Comparison of ENCODE assay signal across 8 mouse cellular contexts in the genomic region with DNA sequence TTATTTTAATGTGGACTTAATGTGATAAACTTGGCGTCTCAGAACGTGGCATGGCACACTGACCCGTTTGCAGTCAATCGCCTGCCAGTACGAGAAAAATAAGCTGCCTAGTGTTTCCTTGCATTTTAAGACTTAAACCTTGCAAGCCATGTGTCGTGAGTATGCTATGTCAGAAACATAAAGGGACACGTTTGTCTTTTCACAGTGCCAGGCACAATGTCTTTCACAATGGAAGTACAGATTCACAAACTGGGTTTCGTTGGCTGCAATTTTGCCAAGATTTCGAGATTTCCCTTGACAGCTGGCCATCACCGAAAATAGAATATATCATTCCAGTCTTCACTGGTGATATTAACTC. TPM values are rescaled to one million over a fixed set of nuclear protein-coding genes. Genes with fewer than 3 reads are reported as not detected.
DNase-seq lines count a peak whose midpoint lies in the region; ATAC-seq and TF ChIP-seq lines count a peak whose summit lies in the region.

No protein-coding gene starts in this region.

- H3K27me3 ChIP-seq in kidney, embryonic 15.5 days, result no peaks in the 10 kb centered on the region
- no peaks in the 10 kb centered on the region for H3K27me3 ChIP-seq in hindbrain, embryonic 12.5 days
- H3K27me3 ChIP-seq in midbrain, embryonic 13.5 days, result no peaks in the 10 kb centered on the region

- ATAC-seq in kidney, embryonic 15.5 days (replicated peaks; ENCODE audit: low FRiP score), result no peak
- no peak for ATAC-seq in hindbrain, embryonic 12.5 days (ENCODE audit: low FRiP score)
- no peak for ATAC-seq in midbrain, embryonic 13.5 days
- no peak for ATAC-seq in erythroid progenitor cell, adult 5-6 weeks (replicated peaks; ENCODE audit: low FRiP score, poor library complexity, severe bottlenecking)
- ATAC-seq in CD4-positive, CD25-positive, alpha-beta regulatory T cell, adult 4 months, result no peak

- WGBS in kidney, embryonic 15.5 days, result 21% methylated on average over 10 of the region's 10 CpGs
- WGBS in bone marrow, adult 2 months, result 6% methylated on average over 10 of the region's 10 CpGs
- 23% methylated on average over 10 of the region's 10 CpGs for WGBS in hindbrain, embryonic 12.5 days
- 24% methylated on average over 10 of the region's 10 CpGs for WGBS in midbrain, embryonic 13.5 days

- TF ChIP-seq POLR2A in bone marrow, adult 2 months (IDR thresholded peaks at IDR 0.05; ENCODE audit: borderline replicate concordance, control insufficient read depth, low read depth, low read length), result no peak

- H3K4me3 ChIP-seq in kidney, embryonic 15.5 days (replicated peaks), result peak overlapping the region; percentile 81
- peak overlapping the region; percentile 87 for H3K4me3 ChIP-seq in bone marrow, adult 2 months (replicated peaks; ENCODE audit: control insufficient read depth, low read depth, low read length)
- peak overlapping the region; percentile 90 for H3K4me3 ChIP-seq in hindbrain, embryonic 12.5 days
- H3K4me3 ChIP-seq in midbrain, embryonic 13.5 days (replicated peaks), result peak overlapping the region; percentile 75

- peak overlapping the region; percentile 90 for H3K9ac ChIP-seq in kidney, embryonic 15.5 days
- H3K9ac ChIP-seq in hindbrain, embryonic 12.5 days, result peak overlapping the region; percentile 91
- H3K9ac ChIP-seq in midbrain, embryonic 13.5 days (replicated peaks), result peak overlapping the region; percentile 86

- DNase-seq in kidney, adult 11 months, result no peak
- no peak for DNase-seq in adrenal gland, postnatal 10 days

- TF ChIP-seq CTCF in bone marrow, adult 2 months (IDR thresholded peaks at IDR 0.05; ENCODE audit: control insufficient read depth, insufficient read depth, low read length), result no peak

- H3K4me2 ChIP-seq in kidney, embryonic 15.5 days, result peak overlapping the region; percentile 68
- peak overlapping the region; percentile 73 for H3K4me2 ChIP-seq in hindbrain, embryonic 12.5 days (replicated peaks)
- peak overlapping the region; percentile 66 for H3K4me2 ChIP-seq in midbrain, embryonic 13.5 days (replicated peaks)

- H3K9me3 ChIP-seq in kidney, embryonic 15.5 days (replicated peaks), result no peaks in the 10 kb centered on the region
- H3K9me3 ChIP-seq in hindbrain, embryonic 12.5 days (replicated peaks), result no peaks in the 10 kb centered on the region
- H3K9me3 ChIP-seq in midbrain, embryonic 13.5 days, result no peaks in the 10 kb centered on the region

- H3K4me1 ChIP-seq in kidney, embryonic 15.5 days, result peaks cover 28% of the 10 kb centered on the region
- H3K4me1 ChIP-seq in bone marrow, adult 2 months (ENCODE audit: control insufficient read depth, insufficient read depth, low read length), result peaks cover 2% of the 10 kb centered on the region; the same call in 1 of the 2 replicates
- peaks cover 23% of the 10 kb centered on the region for H3K4me1 ChIP-seq in hindbrain, embryonic 12.5 days
- H3K4me1 ChIP-seq in midbrain, embryonic 13.5 days (replicated peaks), result peaks cover 23% of the 10 kb centered on the region

- H3K27ac ChIP-seq in kidney, embryonic 15.5 days, result peak overlapping the region; percentile 95
- H3K27ac ChIP-seq in bone marrow, adult 2 months (ENCODE audit: control insufficient read depth, insufficient read depth, low read depth, low read length, poor library complexity), result peak overlapping the region; percentile 94; the same call in 1 of the 2 replicates
- peak overlapping the region; percentile 92 for H3K27ac ChIP-seq in hindbrain, embryonic 12.5 days
- peak overlapping the region; percentile 85 for H3K27ac ChIP-seq in midbrain, embryonic 13.5 days

- no peaks in the 10 kb centered on the region for H3K36me3 ChIP-seq in kidney, embryonic 15.5 days
- no peaks in the 10 kb centered on the region for H3K36me3 ChIP-seq in hindbrain, embryonic 12.5 days
- no peaks in the 10 kb centered on the region for H3K36me3 ChIP-seq in midbrain, embryonic 13.5 days

RNA-seq across cellular contexts. Expression of gene BC004004, which starts 0.7 kb away (rescaled TPM):
- polyA plus RNA-seq in kidney, embryonic 15.5 days (2015; fragmentation: Nextera tagmentation; extraction: Ambion mirVana), result 67.6 and 73.2 TPM in 2 replicates
- 35.1 and 81.6 TPM in 2 replicates for polyA plus RNA-seq in bone marrow, adult 2 months (2011; ENCODE audit: insufficient read depth, insufficient read length, low replicate concordance, missing spikeins)
- polyA plus RNA-seq in hindbrain, embryonic 12.5 days (2016; fragmentation: Nextera tagmentation; extraction: Ambion mirVana), result 72.5 and 76.9 TPM in 2 replicates
- polyA plus RNA-seq in midbrain, embryonic 13.5 days (2015; fragmentation: Nextera tagmentation; extraction: Ambion mirVana), result 99.1 and 105 TPM in 2 replicates
- total RNA-seq in adrenal gland, postnatal 10 days (2021), result 100 to 1,000 TPM; 158 to 160 TPM
- 24.7 and 32.8 TPM in 2 replicates for total RNA-seq in erythroid progenitor cell, adult 5-6 weeks (2015; ENCODE audit: low replicate concordance)
- 29.2 and 38.0 TPM in 2 replicates for total RNA-seq in erythroid progenitor cell, adult 5-6 weeks (2017; ENCODE audit: low replicate concordance)
- polyA plus RNA-seq in CD4-positive, CD25-positive, alpha-beta regulatory T cell, adult 4 months (2017; shearing (Covaris generic)), result 100 to 1,000 TPM in 1 of 2 experiments, 10 to 100 TPM in 1; 98.0 to 123 TPM

RNA-seq across cellular contexts. Expression of gene Ppil1, which starts 5.3 kb away (rescaled TPM):
- polyA plus RNA-seq in kidney, embryonic 15.5 days (2015; fragmentation: Nextera tagmentation; extraction: Ambion mirVana), result 171 and 182 TPM in 2 replicates
- polyA plus RNA-seq in bone marrow, adult 2 months (2011; ENCODE audit: insufficient read depth, insufficient read length, low replicate concordance, missing spikeins), result 36.2 and 51.6 TPM in 2 replicates
- 102 and 105 TPM in 2 replicates for polyA plus RNA-seq in hindbrain, embryonic 12.5 days (2016; fragmentation: Nextera tagmentation; extraction: Ambion mirVana)
- 120 and 128 TPM in 2 replicates for polyA plus RNA-seq in midbrain, embryonic 13.5 days (2015; fragmentation: Nextera tagmentation; extraction: Ambion mirVana)
- total RNA-seq in adrenal gland, postnatal 10 days (2021), result 10 to 100 TPM; 24.6 to 27.9 TPM
- 43.6 TPM in 2 replicates for total RNA-seq in erythroid progenitor cell, adult 5-6 weeks (2015; ENCODE audit: low replicate concordance)
- total RNA-seq in erythroid progenitor cell, adult 5-6 weeks (2017; ENCODE audit: low replicate concordance), result 13.3 and 27.9 TPM in 2 replicates
- polyA plus RNA-seq in CD4-positive, CD25-positive, alpha-beta regulatory T cell, adult 4 months (2017; shearing (Covaris generic)), result 100 to 1,000 TPM in 1 of 2 experiments, 10 to 100 TPM in 1; 72.7 to 101 TPM

RNA-seq across cellular contexts. Expression of gene Cpne5, which starts 31.4 kb away (rescaled TPM):
- 7.8 and 9.4 TPM in 2 replicates for polyA plus RNA-seq in kidney, embryonic 15.5 days (2015; fragmentation: Nextera tagmentation; extraction: Ambion mirVana)
- polyA plus RNA-seq in bone marrow, adult 2 months (2011; ENCODE audit: insufficient read depth, insufficient read length, low replicate concordance, missing spikeins), result 0.50 and 0.92 TPM in 2 replicates
- polyA plus RNA-seq in hindbrain, embryonic 12.5 days (2016; fragmentation: Nextera tagmentation; extraction: Ambion mirVana), result 6.0 and 6.1 TPM in 2 replicates
- polyA plus RNA-seq in midbrain, embryonic 13.5 days (2015; fragmentation: Nextera tagmentation; extraction: Ambion mirVana), result 20.5 and 22.0 TPM in 2 replicates
- 1 to 10 TPM; 1.0 to 1.6 TPM for total RNA-seq in adrenal gland, postnatal 10 days (2021)
- not detected in 2 replicates for total RNA-seq in erythroid progenitor cell, adult 5-6 weeks (2015; ENCODE audit: low replicate concordance)
- total RNA-seq in erythroid progenitor cell, adult 5-6 weeks (2017; ENCODE audit: low replicate concordance), result 0.13 TPM in 1 of 2 replicates, not detected in the other
- polyA plus RNA-seq in CD4-positive, CD25-positive, alpha-beta regulatory T cell, adult 4 months (2017; shearing (Covaris generic)), result 1 to 10 TPM; 2.2 to 2.3 TPM

RNA-seq across cellular contexts. Expression of gene Pi16, which starts 48.2 kb away (rescaled TPM):
- polyA plus RNA-seq in kidney, embryonic 15.5 days (2015; fragmentation: Nextera tagmentation; extraction: Ambion mirVana), result 3.4 and 5.8 TPM in 2 replicates
- 71.5 and 171 TPM in 2 replicates for polyA plus RNA-seq in bone marrow, adult 2 months (2011; ENCODE audit: insufficient read depth, insufficient read length, low replicate concordance, missing spikeins)
- polyA plus RNA-seq in hindbrain, embryonic 12.5 days (2016; fragmentation: Nextera tagmentation; extraction: Ambion mirVana), result 0.97 and 1.2 TPM in 2 replicates
- 1.9 and 2.2 TPM in 2 replicates for polyA plus RNA-seq in midbrain, embryonic 13.5 days (2015; fragmentation: Nextera tagmentation; extraction: Ambion mirVana)
- 10 to 100 TPM; 24.5 to 26.1 TPM for total RNA-seq in adrenal gland, postnatal 10 days (2021)
- 1.1 and 1.3 TPM in 2 replicates for total RNA-seq in erythroid progenitor cell, adult 5-6 weeks (2015; ENCODE audit: low replicate concordance)
- 3.4 and 3.7 TPM in 2 replicates for total RNA-seq in erythroid progenitor cell, adult 5-6 weeks (2017; ENCODE audit: low replicate concordance)
- polyA plus RNA-seq in CD4-positive, CD25-positive, alpha-beta regulatory T cell, adult 4 months (2017; shearing (Covaris generic)), result under 1 TPM; 0.44 to 0.57 TPM
